Mouse (Mus musculus): Measurements from ENCODE around the gene Nfkbid.

Gene Nfkbid

DNA sequence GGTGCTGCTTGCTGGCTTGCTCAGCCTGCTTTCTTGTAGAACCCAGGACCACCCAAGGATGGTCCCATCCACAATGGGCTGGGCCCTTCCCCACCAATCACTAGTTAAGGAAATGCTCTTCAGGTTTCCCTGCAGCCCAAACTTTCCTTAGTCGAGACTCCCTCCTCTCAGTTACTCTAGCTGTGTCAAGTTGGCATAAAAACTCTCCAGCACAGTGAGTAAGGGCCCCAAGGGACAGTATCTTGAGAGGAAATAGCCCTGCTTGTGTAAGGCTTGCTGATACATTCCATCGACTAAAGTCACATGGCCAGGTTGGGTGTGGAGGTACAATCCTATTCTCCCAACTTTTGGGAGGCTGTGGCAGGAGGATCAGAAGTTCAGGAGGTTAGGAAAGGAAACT is 8.7 kb downstream of the Nfkbid start:
- no peak for DNase-seq (ENCODE audit: low spot score)

DNA sequence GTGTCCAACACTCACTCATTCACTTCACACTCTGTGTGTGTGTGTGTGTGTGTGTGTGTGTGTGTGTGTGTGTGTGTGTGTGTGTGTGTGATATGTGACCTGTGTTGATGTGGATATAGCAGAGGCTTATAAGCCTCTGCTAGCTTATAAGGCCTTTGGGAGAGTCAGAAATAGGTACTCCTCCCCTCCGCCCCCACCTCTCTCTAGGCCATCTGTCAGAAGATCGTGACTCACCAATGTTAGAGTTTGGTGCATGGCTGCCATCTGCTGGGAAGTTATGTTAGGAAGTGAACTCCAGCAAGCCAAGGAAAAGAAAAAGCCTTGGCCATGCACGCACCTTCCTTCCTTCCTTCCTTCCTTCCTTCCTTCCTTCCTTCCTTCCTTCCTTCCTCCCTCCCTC is 10.3 kb downstream of the Nfkbid start:
- DNase-seq (ENCODE audit: low spot score), result peak; percentile 66

DNA sequence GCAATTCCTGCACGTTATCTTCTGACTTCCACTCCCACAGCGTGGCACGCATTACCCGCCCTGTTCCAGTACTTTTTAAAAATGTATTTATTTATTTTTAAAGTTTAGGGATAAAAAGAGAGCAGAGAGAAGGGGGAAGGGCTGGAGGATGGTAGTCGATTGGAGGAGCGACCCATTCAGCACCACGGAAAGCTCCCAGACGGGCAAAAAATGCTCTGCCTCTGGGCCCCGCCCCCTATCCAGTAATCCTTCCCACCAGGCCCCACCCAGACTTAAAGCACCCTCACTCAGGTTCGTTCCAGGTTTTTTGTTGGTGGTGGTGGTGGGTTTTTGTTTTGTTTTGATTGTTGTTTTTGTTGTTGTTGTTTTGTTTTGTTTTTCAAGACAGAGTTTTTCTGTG is 12.7 kb downstream of the Nfkbid start:
- peak; percentile 84 for DNase-seq (ENCODE audit: low spot score)

DNA sequence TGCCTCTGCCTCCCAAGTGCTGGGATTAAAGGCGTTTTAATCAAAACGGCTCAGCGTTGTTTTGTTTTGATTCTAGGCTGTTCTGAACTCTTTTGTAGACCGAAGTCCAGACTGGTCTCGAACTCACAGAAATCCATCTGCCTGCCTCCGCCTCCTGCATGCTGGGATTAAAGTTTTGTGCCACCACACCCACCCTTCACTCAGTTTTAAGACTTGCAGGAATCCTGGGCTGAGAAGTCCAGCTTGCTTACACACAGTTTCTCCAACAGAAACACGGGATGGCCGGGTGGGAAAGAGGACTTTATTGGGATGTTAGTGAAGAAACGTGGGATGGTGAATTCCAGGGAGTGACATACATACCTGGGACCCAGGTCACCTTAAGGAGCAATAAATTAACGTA is 13.2 kb downstream of the Nfkbid start:
- DNase-seq (ENCODE audit: low spot score), result no peak

DNA sequence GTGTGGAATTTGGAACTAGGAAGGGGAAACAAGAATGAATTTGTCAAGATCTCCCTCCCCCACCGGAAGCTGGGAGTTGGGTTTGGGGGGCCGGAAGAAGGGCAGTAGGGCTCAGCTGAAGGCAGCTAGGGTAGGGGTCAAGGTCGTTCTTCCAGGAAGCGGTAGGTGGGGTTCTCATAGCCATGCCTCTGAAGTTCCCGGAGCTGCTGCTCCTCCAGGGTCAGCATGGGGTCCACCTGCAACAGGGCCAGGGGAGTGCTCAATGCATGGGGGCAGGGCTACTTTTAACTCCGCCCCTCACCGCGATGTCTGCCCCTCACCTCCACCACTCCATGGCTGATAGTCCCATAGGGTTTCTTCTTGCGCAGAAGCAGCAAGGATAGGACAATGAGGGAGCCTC is 13.6 kb downstream of the Nfkbid start:
- DNase-seq (ENCODE audit: low spot score), result no peak

DNA sequence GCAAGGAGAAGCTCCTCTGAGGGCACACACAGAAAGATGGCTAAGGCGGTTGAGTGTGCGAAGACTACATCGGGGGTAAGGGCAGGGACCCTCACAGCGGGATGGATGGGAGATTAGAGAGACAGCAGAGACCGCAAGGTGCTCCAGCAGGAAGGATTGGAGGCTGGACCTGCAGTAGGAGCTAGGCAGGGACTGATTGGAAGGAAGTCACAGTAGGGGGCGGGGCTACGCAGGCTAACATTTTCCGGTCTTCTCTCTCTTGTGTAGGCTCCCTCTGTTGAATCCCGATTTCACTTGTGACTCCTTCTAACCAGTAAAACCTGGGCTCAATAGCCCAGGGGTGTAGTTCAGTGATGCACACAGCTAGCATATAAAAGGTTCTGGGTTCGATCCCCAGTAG is 15.3 kb downstream of the Nfkbid start:
- no peak for DNase-seq (ENCODE audit: low spot score)

DNA sequence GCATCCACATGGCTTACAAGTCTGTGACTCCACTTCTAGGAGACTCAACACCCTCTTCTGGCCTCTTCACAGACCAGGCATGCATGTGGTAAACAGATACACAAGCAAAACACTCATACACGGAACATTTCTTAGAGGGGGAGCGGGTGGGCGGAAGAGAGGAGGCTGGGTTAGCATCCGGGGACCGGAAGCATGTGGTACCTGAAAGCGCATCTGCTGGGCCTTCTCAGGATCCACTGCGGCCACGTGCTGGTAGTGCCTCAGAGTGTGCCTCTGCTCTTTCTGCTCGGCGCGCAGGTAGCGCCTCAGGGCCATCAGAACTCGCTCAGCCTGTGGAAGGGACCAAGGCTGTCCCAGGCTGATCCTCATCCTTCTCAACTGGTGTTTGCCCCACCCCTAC is 18.2 kb downstream of the Nfkbid start:
- DNase-seq (ENCODE audit: low spot score), result no peak

DNA sequence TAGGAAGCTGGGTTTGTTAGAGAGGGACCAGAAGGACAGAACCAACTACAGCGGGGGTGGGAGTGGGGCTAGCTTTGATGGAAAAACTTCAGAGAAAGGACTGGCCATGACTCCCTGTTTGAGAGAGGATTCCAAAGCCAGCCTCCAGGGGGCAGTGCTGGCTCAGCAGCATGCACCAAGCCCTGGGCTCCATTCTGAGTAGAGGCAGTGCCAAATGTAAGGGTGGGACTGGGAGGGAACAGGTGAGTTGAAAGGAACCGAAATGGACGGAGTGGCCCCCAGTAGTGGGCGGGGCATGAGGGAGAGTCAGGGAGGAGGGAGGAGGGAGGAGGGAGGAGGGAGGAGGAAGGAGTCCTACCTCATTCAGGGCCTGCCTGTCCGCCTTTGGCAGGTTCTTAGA is 19.2 kb downstream of the Nfkbid start:
- DNase-seq (ENCODE audit: low spot score), result peak; percentile 79

DNA sequence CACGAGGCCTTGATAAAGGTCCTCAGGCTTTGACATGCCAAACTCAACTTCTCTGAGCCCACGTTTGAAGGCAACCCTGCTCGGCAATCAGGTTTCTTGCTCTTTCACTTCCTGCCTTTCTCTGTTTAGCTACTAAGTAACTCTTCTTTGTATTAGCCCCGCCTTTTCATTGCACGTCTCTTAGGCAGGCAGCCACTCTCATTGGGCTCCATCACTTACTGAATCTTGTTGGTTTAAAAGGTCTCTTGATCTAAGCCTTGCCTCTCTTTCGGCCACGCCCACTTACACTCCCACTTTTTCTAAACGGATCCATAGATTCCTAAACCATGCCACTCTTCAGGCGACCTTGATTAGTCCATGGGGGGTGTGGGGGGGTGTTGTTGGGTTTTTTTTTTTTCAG is 22.2 kb downstream of the Nfkbid start:
- no peak for DNase-seq (ENCODE audit: low spot score)

DNA sequence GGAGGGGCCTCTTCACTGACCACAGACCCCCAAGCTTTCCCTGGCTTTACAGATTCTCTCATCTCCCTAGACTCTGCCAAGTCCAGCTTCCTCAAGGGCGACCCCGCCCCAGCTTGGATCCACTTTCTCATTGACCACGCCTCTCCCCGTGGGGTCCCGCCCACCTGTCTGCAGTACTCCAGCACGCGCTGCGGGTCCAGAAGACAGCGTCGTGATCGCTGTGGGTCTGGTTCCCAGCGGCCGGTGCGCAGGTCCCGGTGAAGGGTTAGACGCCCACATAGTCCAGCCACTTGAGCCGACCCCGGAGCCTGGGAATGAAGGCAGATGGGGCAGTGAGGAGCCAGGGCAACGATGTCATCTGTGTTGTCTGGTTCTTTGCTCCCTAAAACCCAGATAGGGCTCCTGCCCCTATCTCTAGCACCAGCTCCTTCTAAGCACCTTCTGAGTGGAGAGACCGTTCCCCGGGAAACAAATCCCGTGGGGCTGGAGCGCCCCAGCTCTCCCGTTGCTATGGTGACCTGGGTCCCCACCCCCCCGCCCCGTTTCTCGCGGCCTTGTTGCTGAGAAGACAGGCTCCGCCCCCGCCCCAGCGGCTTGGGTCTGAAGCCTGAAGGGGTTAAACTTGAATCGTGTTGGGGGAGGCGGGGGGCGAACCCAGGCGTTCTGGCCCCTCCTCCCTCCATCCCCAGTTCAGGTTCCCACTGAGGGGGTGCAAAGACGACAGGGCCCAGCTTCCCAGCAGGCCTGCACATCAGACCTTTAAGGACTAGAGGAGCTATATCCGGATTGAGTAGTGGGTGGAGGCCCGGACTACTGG is 22.8 kb downstream of the Nfkbid start:
- DNase-seq (ENCODE audit: low spot score), result peak; percentile 75

DNA sequence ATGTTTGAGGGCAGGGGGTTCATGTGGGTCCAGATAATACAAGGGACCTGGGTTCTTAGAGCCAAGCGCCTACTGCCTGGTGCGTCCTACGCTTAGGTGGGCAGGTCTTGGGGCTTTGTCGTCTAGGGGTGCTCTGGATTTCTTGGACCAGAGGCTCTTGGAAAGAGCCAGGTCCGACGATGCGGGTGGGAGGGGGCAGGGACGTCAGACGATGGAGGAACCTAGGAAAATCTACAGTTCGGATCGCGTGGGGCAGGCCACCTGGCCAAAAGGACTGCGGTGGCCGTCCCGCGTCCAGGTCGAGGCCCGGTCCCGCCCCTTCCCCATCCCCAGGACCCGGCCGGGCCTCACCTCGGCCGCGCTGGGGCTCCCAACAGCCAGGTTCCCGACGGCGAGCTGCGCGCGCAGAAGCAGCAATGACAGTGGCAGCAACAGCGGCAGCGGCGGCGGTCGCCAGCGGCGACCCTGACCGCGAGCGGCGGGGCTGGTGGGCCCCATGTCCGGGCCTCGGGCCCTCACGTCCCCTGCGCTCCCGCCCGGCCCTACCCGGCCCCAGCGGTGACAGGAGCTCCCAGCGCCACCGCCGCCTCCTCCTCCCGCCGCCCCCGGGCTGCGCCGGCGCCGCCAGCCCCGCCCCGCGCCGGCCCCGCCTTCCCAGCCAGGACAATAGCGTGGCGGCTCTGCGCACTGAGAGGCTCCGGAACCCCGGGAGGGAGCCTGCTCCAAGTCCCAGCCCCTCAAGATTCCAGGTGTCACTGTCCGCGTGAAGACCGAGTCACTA is 23.6 kb downstream of the Nfkbid start, which contains the start of gene Aplp1:
Aplp1 (minus strand) TSS at position 565 of the 781 bp plus-strand sequence.
- DNase-seq (ENCODE audit: low spot score), result peak; percentile 65

DNA sequence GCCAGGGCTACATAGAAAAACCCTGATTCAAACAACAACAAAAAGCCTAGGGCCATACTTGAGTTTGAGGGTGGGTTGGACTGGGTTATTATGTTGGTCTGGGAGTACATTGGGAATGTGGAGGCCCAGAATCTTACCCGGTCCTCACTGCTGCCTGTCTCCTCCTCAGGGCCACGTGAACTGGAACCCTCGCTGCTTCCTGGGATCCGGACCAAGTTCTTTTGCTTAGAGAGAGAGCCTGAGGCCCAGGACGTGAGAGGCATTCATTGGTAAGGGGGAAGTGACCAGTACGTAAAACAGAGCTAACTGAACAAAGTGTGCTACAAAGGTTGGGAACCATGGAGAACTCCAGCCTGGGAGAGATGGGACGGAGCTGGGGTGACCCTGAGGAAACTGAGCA is 28.7 kb downstream of the Nfkbid start:
- no peak for DNase-seq (ENCODE audit: low spot score)

DNA sequence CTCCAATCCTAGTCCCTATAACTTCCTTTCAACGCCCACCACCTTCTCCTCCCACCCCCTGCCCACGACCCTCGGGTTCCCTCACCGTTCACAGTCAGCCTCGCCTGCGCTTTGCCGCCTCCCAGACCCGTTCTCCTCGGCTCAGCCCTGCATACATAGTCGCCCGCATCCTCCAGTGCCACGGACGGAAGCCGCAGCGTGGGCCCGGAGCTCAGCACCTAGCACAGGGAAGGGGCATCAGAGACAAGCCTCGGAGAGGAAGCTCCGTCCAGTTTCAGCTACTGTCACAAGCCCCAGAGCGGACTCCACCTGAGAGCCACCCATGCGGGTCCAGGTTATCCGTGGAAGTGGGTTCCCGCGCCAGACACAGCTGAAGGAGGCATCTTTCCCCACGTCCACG is 31.8 kb downstream of the Nfkbid start:
- DNase-seq (ENCODE audit: low spot score), result no peak

DNA sequence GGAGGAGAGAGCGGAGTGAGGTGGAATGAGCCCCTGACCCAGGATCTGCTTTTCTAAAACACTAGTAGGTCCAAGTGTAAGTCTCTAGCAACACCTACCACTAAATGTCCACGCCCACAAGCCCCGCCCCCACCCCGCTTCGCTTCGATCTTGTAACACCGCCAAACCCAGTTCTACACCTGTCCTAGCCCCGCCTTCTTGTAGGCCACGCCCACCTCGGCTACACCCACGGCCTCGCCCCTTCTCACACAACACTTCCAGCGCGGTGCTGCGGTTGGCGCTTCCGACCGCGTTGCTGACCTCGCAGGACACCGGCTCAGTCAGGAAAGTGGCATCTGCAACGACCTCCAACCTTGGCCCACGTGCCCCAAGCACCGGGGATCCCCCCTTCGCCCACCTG is 32.2 kb downstream of the Nfkbid start:
- DNase-seq (ENCODE audit: low spot score), result peak; percentile 70

DNA sequence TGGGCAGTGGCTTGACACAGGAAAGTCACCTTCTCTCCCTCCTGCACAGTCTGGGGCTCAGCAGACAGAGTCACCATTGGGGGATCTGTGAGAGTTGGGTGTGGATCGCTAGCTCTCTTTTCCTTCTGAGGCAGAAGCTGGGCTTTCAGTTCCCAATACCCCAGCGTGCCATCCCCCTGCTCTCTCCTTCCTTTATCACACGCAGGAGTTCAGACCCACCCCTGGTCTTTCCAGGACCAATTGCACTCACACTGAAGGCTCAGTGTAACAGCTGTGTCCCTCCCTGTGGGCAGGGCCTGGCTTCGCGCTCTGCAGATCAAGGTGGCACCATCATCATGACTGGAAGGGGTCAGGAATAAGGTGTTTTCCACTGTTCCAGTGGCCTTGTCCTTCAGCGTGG is 32.7 kb downstream of the Nfkbid start:
- no peak for DNase-seq (ENCODE audit: low spot score)

DNA sequence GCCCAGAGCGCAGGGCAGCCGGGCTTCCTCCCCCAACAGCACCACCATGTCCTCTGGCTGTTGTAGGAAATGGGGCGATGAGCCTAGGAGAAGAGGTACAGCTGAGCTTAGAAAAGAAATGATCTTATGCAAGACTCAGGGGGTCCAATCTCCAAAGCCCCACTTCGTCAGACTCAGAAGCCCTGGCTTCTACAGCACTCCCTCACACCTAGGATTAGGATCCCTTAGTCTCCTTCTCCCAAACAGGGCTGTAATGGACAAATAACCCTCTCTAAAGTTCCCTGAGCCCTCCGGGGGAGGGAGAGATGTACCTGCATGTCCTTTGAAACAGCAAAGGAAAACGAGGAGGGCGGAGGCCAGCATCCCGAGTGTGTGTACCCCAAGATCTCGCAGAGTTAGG is 35.0 kb downstream of the Nfkbid start:
- no peak for DNase-seq (ENCODE audit: low spot score)

DNA sequence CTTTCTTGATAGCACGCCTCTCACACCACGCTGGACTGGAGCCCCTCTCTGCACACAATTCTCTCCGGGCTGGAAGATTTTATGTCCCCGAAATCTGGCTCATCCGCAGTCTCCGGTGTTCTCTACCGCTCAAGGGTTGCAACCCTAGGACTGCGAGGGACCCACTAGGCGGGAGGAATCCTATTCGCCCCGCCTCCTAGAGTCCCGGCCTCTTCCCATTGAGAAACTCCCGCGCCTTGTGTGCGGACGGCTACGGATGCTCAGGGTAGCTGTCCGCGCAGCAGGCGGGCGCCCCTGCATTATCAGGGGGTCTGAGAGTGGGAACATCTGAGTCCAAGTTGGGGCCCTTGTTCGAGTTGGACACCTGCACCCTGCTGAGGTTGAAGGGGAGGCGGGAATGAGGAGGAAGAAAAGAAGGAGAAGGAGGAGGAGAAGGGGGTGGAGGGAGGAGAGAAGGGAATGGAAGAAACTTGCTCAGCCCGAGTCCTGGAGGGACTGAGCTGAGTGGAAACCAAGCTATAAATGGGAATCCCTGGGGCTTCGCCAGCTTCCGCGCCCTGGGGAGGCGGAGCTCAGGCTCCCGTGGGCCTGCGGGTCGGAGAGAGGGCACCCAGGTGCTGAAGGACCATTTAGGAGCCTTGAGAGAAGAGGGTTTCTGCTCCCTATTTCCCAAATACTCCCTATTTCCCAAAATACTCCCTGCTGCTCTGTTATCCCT is 35.5 kb downstream of the Nfkbid start:
- no peak for DNase-seq (ENCODE audit: low spot score)

DNA sequence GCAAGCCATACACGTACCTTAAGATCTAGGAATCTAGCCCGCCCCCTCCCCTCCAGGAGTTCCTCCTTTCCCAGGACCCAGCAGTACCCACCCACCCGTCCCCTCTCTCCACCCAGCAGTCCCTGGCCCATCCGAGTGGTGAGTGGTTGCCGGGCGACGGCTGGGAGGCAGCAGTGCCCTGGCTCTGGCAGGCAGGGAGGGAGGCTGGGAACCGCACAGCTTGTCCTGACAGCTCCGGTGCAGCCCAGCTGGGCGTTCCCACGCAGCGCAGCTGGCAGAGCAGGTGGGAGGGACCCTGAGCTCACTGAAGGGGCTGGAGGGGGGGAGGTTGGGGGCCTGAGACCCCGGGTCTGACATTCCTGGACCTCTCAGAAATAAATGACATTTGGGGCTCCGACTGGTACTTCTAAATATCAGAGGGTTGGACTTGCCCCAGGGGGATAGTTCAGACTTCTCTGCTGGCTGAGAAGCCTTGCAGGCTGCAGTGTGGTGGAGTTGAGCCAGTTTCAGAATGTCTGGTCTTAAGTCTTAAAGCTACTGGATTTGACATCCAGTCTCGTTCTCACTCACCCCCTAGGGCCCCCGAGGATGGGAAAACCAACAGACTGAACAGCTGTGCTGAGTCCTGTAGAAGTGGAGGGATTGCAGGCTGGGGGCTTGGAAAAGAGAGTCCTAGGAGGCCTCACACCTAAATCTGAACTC is 36.2 kb downstream of the Nfkbid start, which contains the start of the genes Kirrel2 and Nphs1:
Kirrel2 (minus strand) TSS at position 62 of the 702 bp plus-strand sequence.
Nphs1 (plus strand) TSS at position 687 of the 702 bp plus-strand sequence.
- DNase-seq (ENCODE audit: low spot score), result no peak

DNA sequence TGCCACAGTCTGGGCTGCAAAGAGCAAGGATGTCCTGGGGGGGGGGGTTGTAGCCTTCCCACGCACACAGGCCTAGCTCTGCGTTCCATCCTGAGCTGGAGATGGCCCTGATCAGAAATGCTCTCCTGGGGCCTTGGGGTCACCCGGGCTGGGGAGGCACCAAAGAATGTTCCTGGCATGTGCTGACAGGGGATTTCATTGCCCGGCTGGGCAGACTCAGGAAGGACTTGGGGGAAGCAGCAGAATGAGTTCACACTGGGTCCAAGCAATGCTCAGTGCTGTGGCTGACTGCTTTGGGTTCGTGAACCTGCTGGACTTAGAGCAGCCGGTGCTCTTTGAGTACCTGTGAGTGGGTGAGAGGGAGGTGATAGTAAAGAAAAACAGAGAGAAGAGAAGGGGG is 38.0 kb downstream of the Nfkbid start:
- no peak for DNase-seq (ENCODE audit: low spot score)

DNA sequence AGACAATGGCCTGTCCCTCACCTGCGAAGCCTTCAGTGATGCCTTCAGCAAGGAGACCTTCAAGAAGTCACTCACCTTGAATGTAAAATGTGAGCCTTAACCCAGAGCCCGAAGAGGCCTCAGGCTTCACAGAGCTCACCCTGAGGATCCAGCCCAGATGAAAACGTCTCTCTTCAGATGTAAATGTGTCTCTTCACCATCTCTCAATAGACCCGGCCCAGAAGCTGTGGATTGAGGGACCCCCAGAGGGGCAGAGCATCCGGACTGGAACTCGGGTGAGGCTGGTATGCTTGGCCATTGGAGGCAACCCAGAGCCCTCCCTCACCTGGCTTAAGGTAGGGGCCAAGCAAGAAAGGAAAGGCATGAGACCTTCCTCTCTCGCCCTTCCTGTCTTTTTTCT is 42.0 kb downstream of the Nfkbid start:
- DNase-seq (ENCODE audit: low spot score), result no peak

DNA sequence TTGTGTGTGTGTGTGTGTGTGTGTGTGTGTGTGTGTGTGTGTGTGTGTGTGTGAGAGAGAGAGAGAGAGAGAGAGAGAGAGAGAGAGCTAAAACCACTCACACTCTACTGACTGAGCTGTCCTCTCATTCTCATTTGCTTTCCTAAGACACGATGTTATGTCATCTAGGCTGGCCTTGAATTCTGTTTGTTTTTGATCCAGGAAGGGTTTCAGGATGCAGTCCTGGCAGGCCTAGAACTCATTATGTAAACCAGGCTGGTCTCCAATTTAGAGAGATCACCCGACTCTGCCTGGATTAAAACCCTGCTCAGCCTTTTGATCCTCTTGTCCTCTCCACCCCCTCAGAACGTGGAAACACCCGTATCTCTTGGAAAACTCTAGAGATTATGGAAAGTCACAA is 42.5 kb downstream of the Nfkbid start:
- DNase-seq (ENCODE audit: low spot score), result no peak

DNA sequence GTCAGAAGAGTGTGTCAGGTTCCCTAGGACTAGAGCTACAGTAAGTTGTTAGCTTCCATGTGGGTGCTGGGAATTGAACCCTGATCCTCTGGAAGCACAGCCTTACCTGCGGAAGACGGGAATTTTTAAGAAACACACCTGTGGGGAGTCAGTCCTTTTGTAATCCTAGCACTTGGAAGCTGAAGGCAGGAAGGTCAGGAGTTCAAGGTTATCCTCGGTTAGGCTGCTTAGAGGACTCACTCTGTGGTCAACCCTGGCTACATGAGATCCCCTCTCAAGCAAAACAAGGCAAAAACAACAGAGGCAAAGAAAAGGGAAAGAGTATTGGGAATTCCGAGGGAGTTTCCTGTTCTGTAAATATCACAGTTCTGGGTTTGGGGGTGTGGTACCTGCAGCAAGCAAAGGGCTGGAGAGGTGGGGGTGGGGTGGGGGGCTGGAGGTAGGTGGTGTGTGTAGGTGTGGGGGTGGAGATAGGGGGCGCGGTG is 43.3 kb downstream of the Nfkbid start:
- no peak for DNase-seq (ENCODE audit: low spot score)
